Mouse (Mus musculus): ENCODE data around the gene Tceanc. TPM values are rescaled to one million over a fixed set of nuclear protein-coding genes. Genes with fewer than 3 reads are reported as not detected.
A peak's percentile ranks its signal among the peaks of the same experiment; 100 is the strongest.
"Not testable (repeated sequence)": the region's sequence is repeated elsewhere in the genome, so short reads cannot be mapped to it uniquely, and the experiment has no call there.

Tceanc gene
- polyA plus RNA-seq, 1 experiment from 2014 or later: 6.6 TPM

DNA sequence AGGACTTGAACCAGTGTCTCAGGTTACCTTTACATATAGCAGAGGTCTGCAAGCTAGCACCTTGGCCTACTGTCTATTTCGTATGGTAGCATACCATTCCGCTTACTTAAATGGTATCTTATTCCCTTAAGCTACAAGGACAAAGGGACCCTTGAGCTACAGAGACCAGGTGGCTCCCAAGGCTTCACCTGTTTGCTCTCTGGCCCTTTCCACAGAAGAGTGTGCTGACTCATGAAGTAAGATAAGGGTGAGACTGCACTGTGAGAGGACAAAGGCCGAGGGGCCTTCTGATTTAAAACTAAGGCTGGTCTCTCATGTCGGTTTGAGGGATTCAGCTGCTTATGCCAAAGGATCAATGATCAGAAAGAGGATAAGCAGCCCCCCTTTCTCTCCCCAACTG lies 15.1 kb upstream of the Tceanc start:
- no peak overlapping the region for H3K9ac ChIP-seq (ENCODE audit: low read length)
- no peaks in the 10 kb centered on the region for H3K9me3 ChIP-seq (ENCODE audit: control insufficient read depth, low read length)
- no peaks in the 10 kb centered on the region for H3K4me1 ChIP-seq (ENCODE audit: control insufficient read depth in 2 of 2, insufficient read depth in 2 of 2, low read length in 2 of 2)
- no peaks in the 10 kb centered on the region for H3K27me3 ChIP-seq (ENCODE audit: control insufficient read depth, insufficient read depth, low read length)
- no peak overlapping the region for H3K4me3 ChIP-seq (ENCODE audit: control insufficient read depth in 1 of 2, insufficient read depth in 1 of 2, low read depth in 1 of 2, low read length in 2 of 2)
- H3K4me2 ChIP-seq (ENCODE audit: low read length): no peak overlapping the region
- no peak for ATAC-seq (ENCODE audit: insufficient number of reproducible peaks, insufficient read depth, low FRiP score, low read depth)
- WGBS: 74% methylated on average over 4 of the region's 4 CpGs
- no peak overlapping the region for H3K27ac ChIP-seq (replicated peaks in 1 of 2; ENCODE audit: control insufficient read depth in 1 of 2, insufficient read depth in 1 of 2, low read depth in 2 of 2, low read length in 2 of 2)
- no peaks in the 10 kb centered on the region for H3K36me3 ChIP-seq (ENCODE audit: control insufficient read depth, insufficient read depth, low read length)

DNA sequence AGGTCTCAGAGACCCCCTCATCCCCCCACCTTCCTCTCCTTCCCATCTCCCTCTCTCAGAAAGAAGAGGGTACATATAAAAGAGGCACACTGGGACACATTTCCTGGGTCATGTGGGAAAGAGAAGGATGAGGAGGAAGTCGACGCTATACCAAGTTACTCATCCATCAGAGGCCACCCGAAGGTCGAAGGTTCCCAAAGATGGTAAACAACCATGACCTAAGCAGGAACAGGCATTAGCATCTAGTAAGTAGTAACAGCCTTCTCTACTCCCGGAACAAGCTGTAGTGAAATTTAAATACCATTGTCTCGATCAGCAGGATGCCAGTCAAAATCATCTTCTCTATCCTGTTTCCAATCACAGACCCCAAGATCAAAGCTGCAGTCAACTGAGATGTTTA lies 13.3 kb upstream of the Tceanc start:
- Histone ChIP-seq H3K4me2 (ENCODE audit: low read length) (no peak overlapping the region), H3K27ac (replicated peaks in 1 of 2; ENCODE audit: control insufficient read depth in 1 of 2, insufficient read depth in 1 of 2, low read depth in 2 of 2, low read length in 2 of 2) (no peak overlapping the region), H3K27me3 (ENCODE audit: control insufficient read depth, insufficient read depth, low read length) (no peaks in the 10 kb centered on the region), H3K36me3 (ENCODE audit: control insufficient read depth, insufficient read depth, low read length) (no peaks in the 10 kb centered on the region), H3K9me3 (ENCODE audit: control insufficient read depth, low read length) (no peaks in the 10 kb centered on the region), H3K9ac (ENCODE audit: low read length) (no peak overlapping the region), H3K4me1 (ENCODE audit: control insufficient read depth in 2 of 2, insufficient read depth in 2 of 2, low read length in 2 of 2) (no peaks in the 10 kb centered on the region), H3K4me3 (ENCODE audit: control insufficient read depth in 1 of 2, insufficient read depth in 1 of 2, low read depth in 1 of 2, low read length in 2 of 2) (no peak overlapping the region)
- WGBS: 33% methylated on average over 6 of the region's 6 CpGs
- ATAC-seq (ENCODE audit: insufficient number of reproducible peaks, insufficient read depth, low FRiP score, low read depth): no peak

DNA sequence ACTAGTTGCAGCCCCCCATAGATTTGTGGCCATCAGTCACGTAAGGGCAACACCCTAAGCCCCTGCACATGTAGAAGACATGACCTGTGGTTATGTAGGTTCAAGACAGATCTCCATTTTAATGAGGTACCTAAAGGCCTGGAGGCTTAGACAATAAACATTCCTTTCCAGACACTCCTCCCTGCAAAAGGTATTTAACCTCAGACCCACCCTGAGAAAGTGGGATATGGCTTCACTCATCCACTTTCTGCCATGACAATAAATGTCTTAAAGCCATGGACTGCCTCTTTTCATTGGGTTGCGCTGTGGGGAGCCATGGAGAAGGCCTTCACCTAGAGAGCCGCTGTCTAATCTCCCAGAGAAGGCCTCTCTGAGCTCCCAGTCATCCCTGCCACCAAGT lies 9.8 kb upstream of the Tceanc start:
- Histone ChIP-seq H3K4me1 (ENCODE audit: control insufficient read depth in 2 of 2, insufficient read depth in 2 of 2, low read length in 2 of 2) (no peaks in the 10 kb centered on the region), H3K4me3 (ENCODE audit: control insufficient read depth in 1 of 2, insufficient read depth in 1 of 2, low read depth in 1 of 2, low read length in 2 of 2) (no peak overlapping the region), H3K36me3 (ENCODE audit: control insufficient read depth, insufficient read depth, low read length) (no peaks in the 10 kb centered on the region), H3K27ac (replicated peaks in 1 of 2; ENCODE audit: control insufficient read depth in 1 of 2, insufficient read depth in 1 of 2, low read depth in 2 of 2, low read length in 2 of 2) (no peak overlapping the region), H3K27me3 (ENCODE audit: control insufficient read depth, insufficient read depth, low read length) (no peaks in the 10 kb centered on the region), H3K9me3 (ENCODE audit: control insufficient read depth, low read length) (no peaks in the 10 kb centered on the region), H3K9ac (ENCODE audit: low read length) (no peak overlapping the region), H3K4me2 (ENCODE audit: low read length) (no peak overlapping the region)
- ATAC-seq (ENCODE audit: insufficient number of reproducible peaks, insufficient read depth, low FRiP score, low read depth): no peak
- 81% methylated on average over 3 of the region's 3 CpGs for WGBS

DNA sequence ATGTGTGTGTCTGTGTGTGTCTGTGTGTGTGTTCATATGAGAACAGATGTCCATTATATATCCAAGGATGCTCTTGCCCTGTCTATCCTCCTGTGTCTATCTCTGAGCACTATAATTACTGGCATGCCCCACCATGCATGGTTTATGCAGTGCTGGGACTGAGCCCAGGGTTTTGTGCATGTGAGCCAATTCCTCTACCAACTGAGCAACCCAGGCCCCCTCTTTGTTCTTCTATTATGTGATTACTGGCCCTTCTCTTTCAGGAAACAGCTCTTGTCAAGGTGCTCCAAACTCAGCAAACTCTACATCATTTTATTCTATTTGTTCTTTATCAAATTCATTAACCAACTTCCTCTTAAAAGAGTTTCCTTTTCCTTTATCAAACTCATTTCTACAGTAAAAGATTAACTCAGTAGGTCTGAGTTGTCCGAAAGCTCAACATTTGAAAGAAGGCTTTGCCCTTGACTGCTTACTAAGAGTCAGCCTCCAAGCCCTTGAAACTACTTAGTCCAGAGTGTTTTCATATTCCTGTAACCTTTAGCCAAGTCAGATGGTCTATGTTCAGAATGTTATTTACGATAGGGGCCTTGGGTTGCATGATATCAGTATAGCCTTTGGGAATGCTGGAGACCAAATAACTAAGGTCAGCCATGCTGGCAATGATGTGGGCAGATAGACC lies 7.4 kb upstream of the Tceanc start:
- 74% methylated on average over 2 of the region's 2 CpGs for WGBS
- no peak for ATAC-seq (ENCODE audit: insufficient number of reproducible peaks, insufficient read depth, low FRiP score, low read depth)
- H3K4me1 ChIP-seq (ENCODE audit: control insufficient read depth in 2 of 2, insufficient read depth in 2 of 2, low read length in 2 of 2): no peaks in the 10 kb centered on the region

DNA sequence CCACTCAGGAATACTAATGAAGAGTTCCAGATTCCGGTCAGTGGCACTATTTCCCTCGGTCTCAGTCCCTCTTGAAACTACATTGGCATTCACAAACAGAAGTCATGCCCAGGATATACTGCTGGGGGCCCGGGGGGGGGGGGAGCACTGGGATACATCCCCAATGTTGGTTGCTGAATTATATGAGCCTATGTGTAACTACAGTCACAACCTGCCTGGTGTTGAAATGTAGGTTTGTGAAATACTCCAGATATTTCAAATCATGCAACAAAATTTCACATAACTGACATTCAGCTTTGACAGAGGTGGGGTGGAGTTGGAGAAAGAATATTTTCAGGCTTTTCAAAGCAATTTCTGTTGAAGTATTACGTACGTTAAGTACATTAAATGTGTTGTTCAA lies 2.4 kb upstream of the Tceanc start:
- no peak for ATAC-seq (ENCODE audit: insufficient number of reproducible peaks, insufficient read depth, low FRiP score, low read depth)
- no peaks in the 10 kb centered on the region for H3K36me3 ChIP-seq (ENCODE audit: control insufficient read depth, insufficient read depth, low read length)
- no peaks in the 10 kb centered on the region; a peak in 1 of 4 replicates for H3K4me1 ChIP-seq (ENCODE audit: control insufficient read depth in 2 of 2, insufficient read depth in 2 of 2, low read length in 2 of 2)
- no peak overlapping the region for H3K4me3 ChIP-seq (ENCODE audit: control insufficient read depth in 1 of 2, insufficient read depth in 1 of 2, low read depth in 1 of 2, low read length in 2 of 2)
- no peaks in the 10 kb centered on the region for H3K9me3 ChIP-seq (ENCODE audit: control insufficient read depth, low read length)
- H3K27ac ChIP-seq (replicated peaks in 1 of 2; ENCODE audit: control insufficient read depth in 1 of 2, insufficient read depth in 1 of 2, low read depth in 2 of 2, low read length in 2 of 2): no peak overlapping the region
- no peak overlapping the region for H3K4me2 ChIP-seq (ENCODE audit: low read length)
- no peak overlapping the region for H3K9ac ChIP-seq (ENCODE audit: low read length)
- 78% methylated on average over 5 of the region's 5 CpGs for WGBS
- no peaks in the 10 kb centered on the region for H3K27me3 ChIP-seq (ENCODE audit: control insufficient read depth, insufficient read depth, low read length)

More for the DNA sequence above, 7.4 kb upstream of the Tceanc start:
- Histone ChIP-seq H3K36me3 (ENCODE audit: control insufficient read depth, insufficient read depth, low read length) (no peaks in the 10 kb centered on the region), H3K9ac (ENCODE audit: low read length) (no peak overlapping the region), H3K27ac (replicated peaks in 1 of 2; ENCODE audit: control insufficient read depth in 1 of 2, insufficient read depth in 1 of 2, low read depth in 2 of 2, low read length in 2 of 2) (no peak overlapping the region), H3K4me2 (ENCODE audit: low read length) (no peak overlapping the region), H3K4me3 (ENCODE audit: control insufficient read depth in 1 of 2, insufficient read depth in 1 of 2, low read depth in 1 of 2, low read length in 2 of 2) (no peak overlapping the region), H3K9me3 (ENCODE audit: control insufficient read depth, low read length) (no peaks in the 10 kb centered on the region), H3K27me3 (ENCODE audit: control insufficient read depth, insufficient read depth, low read length) (no peaks in the 10 kb centered on the region)

DNA sequence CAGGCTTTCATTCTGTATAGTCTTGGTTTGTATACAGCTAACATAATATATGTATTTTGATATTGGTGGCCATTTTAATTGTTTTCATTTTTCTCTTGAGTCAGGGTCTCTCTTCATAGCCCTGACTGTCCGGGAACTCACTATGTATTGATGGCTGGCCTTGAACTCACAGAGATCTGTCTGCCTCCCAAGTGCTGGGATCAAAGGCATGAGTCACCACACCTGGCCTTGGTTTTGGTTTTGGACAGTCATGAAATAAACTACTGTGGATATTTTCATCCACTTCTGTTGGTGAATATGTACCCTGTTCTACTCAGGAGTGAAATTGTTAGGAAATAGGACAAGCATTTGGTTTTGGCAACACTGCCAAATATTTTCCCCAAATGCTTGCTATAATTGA lies 1.7 kb downstream of the Tceanc start:
- no peak overlapping the region for H3K4me2 ChIP-seq (ENCODE audit: low read length)
- WGBS: 87% methylated on average over 1 of the region's 1 CpGs
- H3K36me3 ChIP-seq (ENCODE audit: control insufficient read depth, insufficient read depth, low read length): no peaks in the 10 kb centered on the region
- no peak overlapping the region for H3K27ac ChIP-seq (replicated peaks in 1 of 2; ENCODE audit: control insufficient read depth in 1 of 2, insufficient read depth in 1 of 2, low read depth in 2 of 2, low read length in 2 of 2)
- no peaks in the 10 kb centered on the region for H3K9me3 ChIP-seq (ENCODE audit: control insufficient read depth, low read length)
- H3K4me3 ChIP-seq (ENCODE audit: control insufficient read depth in 1 of 2, insufficient read depth in 1 of 2, low read depth in 1 of 2, low read length in 2 of 2): no peak overlapping the region
- H3K4me1 ChIP-seq (ENCODE audit: control insufficient read depth in 2 of 2, insufficient read depth in 2 of 2, low read length in 2 of 2): no peaks in the 10 kb centered on the region; a peak in 1 of 4 replicates
- H3K9ac ChIP-seq (ENCODE audit: low read length): no peak overlapping the region
- no peak for ATAC-seq (ENCODE audit: insufficient number of reproducible peaks, insufficient read depth, low FRiP score, low read depth)
- no peaks in the 10 kb centered on the region for H3K27me3 ChIP-seq (ENCODE audit: control insufficient read depth, insufficient read depth, low read length)

DNA sequence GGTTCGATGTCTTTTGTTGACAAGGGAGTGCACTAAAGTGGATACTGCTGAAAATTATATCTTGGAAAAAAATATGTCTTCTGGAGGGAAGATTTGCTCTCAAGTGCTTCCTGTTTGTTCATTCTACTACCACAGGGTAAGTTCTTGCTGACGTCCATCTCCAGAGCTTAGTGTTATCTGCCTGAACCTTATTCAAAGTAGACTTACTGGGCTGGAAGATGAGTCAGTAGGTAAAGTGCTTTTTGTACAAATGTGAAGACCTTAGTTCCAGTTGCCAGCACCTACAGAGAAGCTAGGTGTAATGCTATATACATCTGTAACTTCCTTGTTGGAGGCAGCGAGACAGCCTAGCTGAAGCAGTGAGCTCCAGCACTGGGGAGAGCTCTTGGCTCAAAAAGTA lies 2.4 kb downstream of the Tceanc start:
- no peak overlapping the region for H3K9ac ChIP-seq (ENCODE audit: low read length)
- H3K4me1 ChIP-seq (ENCODE audit: control insufficient read depth in 2 of 2, insufficient read depth in 2 of 2, low read length in 2 of 2): no peaks in the 10 kb centered on the region; a peak in 1 of 4 replicates
- H3K9me3 ChIP-seq (ENCODE audit: control insufficient read depth, low read length): no peaks in the 10 kb centered on the region
- no peaks in the 10 kb centered on the region for H3K36me3 ChIP-seq (ENCODE audit: control insufficient read depth, insufficient read depth, low read length)
- WGBS: 70% methylated on average over 3 of the region's 3 CpGs
- no peak overlapping the region for H3K4me2 ChIP-seq (ENCODE audit: low read length)
- H3K27me3 ChIP-seq (ENCODE audit: control insufficient read depth, insufficient read depth, low read length): no peaks in the 10 kb centered on the region
- no peak for ATAC-seq (ENCODE audit: insufficient number of reproducible peaks, insufficient read depth, low FRiP score, low read depth)
- no peak overlapping the region for H3K4me3 ChIP-seq (ENCODE audit: control insufficient read depth in 1 of 2, insufficient read depth in 1 of 2, low read depth in 1 of 2, low read length in 2 of 2)
- H3K27ac ChIP-seq (replicated peaks in 1 of 2; ENCODE audit: control insufficient read depth in 1 of 2, insufficient read depth in 1 of 2, low read depth in 2 of 2, low read length in 2 of 2): no peak overlapping the region

DNA sequence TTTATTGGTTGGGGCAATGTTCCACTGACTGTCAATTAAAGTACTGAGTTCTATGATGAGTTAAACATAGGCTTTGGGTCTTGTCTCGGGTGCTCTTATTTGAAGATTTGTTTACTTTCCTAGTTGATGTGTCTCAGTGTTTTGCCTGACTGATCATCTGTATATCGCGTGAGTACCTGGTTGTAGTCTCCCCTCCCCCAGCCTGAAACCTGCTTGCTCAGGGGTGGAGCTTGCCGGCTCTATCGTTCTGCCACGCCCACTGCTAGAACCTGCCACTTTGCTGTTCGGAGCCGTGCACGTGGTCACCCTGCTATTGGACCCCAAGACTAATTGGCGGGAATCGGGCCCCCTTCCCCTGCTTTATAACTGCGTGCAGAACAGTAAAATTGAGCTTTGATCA lies 4.3 kb downstream of the Tceanc start:
- not testable (repeated sequence) for H3K27ac ChIP-seq (replicated peaks in 1 of 2; ENCODE audit: control insufficient read depth in 1 of 2, insufficient read depth in 1 of 2, low read depth in 2 of 2, low read length in 2 of 2); H3K4me1 ChIP-seq (ENCODE audit: control insufficient read depth in 2 of 2, insufficient read depth in 2 of 2, low read length in 2 of 2); H3K4me3 ChIP-seq (ENCODE audit: control insufficient read depth in 1 of 2, insufficient read depth in 1 of 2, low read depth in 1 of 2, low read length in 2 of 2); H3K27me3 ChIP-seq (ENCODE audit: control insufficient read depth, insufficient read depth, low read length); H3K9me3 ChIP-seq (ENCODE audit: control insufficient read depth, low read length); ATAC-seq (ENCODE audit: insufficient number of reproducible peaks, insufficient read depth, low FRiP score, low read depth); H3K9ac ChIP-seq (ENCODE audit: low read length); H3K36me3 ChIP-seq (ENCODE audit: control insufficient read depth, insufficient read depth, low read length)
- 27% methylated on average over 12 of the region's 12 CpGs for WGBS
- peak overlapping the region; percentile 40 for H3K4me2 ChIP-seq (ENCODE audit: low read length)
